Mouse (Mus musculus) testis, adult 2 months (tissue): ENCODE results near the gene Atp2a1. TPM values are rescaled to one million over a fixed set of nuclear protein-coding genes. Genes with fewer than 3 reads are reported as not detected.
A peak's percentile ranks its signal among the peaks of the same experiment; 100 is the strongest.

ENCODE experiments used
- H3K27ac ChIP-seq: fragments of 200-500 bp; 2 replicates; pipeline ENCODE4 v1.5.1; 2012; ENCODE audit warnings: low read depth, low read length; ENCODE audit not compliant: control insufficient read depth, insufficient read depth
- H3K27me3 ChIP-seq: fragments of 200-500 bp; 2 replicates; pipeline ENCODE4 v1.6.1; 2012; ENCODE audit warnings: mild to moderate bottlenecking, low read length, moderate library complexity; ENCODE audit not compliant: control insufficient read depth, insufficient read depth
- H3K36me3 ChIP-seq: fragments of 200-500 bp; 2 replicates; pipeline ENCODE4 v1.6.1; 2012; ENCODE audit warnings: mild to moderate bottlenecking, low read length; ENCODE audit not compliant: control insufficient read depth, insufficient read depth
- H3K4me1 ChIP-seq: fragments of 200-500 bp; 2 replicates; pipeline ENCODE4 v1.6.1; 2012; ENCODE audit warnings: low read length; ENCODE audit not compliant: control insufficient read depth, insufficient read depth
- H3K4me3 ChIP-seq: fragments of 200-500 bp; 2 replicates; pipeline ENCODE4 v1.5.1; 2012; ENCODE audit warnings: low read depth, mild to moderate bottlenecking, low read length, moderate library complexity, mixed read lengths; ENCODE audit not compliant: control insufficient read depth
- CTCF ChIP-seq: fragments of 200-500 bp; IDR thresholded peaks from 2 replicates; pipeline ENCODE4 v1.5.1; 2012; ENCODE audit warnings: low read depth, mild to moderate bottlenecking, inconsistent platforms, low read length, moderate library complexity; ENCODE audit not compliant: control insufficient read depth, insufficient read depth, insufficient replicate concordance
- POLR2A ChIP-seq: fragments of 200-500 bp; IDR thresholded peaks from 2 replicates; pipeline ENCODE4 v1.6.1; 2012; ENCODE audit warnings: low read depth, mild to moderate bottlenecking, inconsistent platforms, low read length, moderate library complexity; ENCODE audit not compliant: control insufficient read depth
- polyA plus RNA-seq: library from polyadenylated mRNA; depleted of rRNA; stranded (reverse); fragments of >200 nt; gene quantifications from 2 replicates; pipeline ENCODE4 v1.2.3, GENCODE M21; 2012

The Atp2a1 gene
- polyA plus RNA-seq, 1 experiment: 1.5 TPM

DNA sequence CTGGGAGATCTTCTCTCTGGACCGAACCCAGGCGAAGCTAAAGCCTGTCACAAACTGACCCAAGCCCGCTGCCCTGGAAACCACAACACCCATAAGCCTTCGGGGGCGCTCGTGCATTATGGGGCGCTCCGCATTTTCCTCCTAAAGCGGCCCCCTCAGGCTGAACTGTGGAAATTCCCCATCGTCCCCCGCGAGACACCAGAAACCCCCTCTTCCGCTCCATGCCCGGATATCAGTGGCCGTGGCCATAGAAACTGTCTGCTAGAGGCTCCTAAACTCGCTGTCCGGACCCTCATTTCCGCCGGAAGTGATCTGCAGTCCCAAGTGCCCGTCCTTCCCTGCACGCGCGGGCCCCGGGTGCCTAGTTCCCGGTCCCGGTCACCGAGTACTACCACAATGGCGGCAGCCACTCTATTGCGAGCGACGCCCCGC lies 24.2 kb upstream of the Atp2a1 start, which contains the start of gene Tufm:
Tufm (plus strand) TSS at position 310 of the 432 bp plus-strand sequence.
- TF ChIP-seq POLR2A: peak; percentile 68
- no peak for TF ChIP-seq CTCF
- H3K27ac ChIP-seq: peak within 1 kb of the TSS; percentile 95
- H3K4me3 ChIP-seq: peak within 1 kb of the TSS; percentile 96

DNA sequence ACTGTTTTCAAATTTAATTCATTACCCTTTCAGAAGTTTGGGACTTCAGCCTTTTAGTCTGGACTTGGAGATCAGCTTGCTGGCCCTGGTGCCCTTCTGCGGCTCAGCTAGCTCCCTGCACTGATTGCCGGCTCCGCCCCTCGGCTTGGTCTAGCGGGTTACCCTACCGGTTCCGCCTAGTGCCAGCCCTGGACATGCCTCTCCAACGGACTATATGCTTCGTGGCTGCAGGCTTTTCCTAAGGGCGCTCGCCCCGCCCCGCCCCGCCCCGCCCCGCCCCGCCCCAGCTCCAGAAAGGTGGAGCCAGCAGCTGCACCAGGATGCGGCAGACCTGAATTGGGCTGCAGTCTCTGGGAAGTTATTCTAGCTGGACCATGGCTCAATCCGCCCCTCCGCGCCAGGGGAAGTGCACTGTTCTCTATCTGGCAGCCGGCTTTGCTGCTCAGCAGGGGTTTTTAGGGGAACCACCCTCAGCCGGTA lies 19.5 kb upstream of the Atp2a1 start:
- Histone ChIP-seq H3K27ac (peak overlapping the region; percentile 56), H3K4me3 (peak overlapping the region; percentile 61; the same call in 1 of the 2 replicates), H3K36me3 (no peaks in the 10 kb centered on the region; the same call in 1 of the 2 replicates), H3K4me1 (peaks cover 7% of the 10 kb centered on the region), H3K27me3 (no peaks in the 10 kb centered on the region)
- peak; percentile 7; the same call in 1 of the 2 replicates for TF ChIP-seq POLR2A
- TF ChIP-seq CTCF: no peak

More for the DNA sequence above, 24.2 kb upstream of the Atp2a1 start, which contains the start of gene Tufm:
- Histone ChIP-seq H3K27me3 (no peaks in the 10 kb centered on the region), H3K36me3 (no peaks in the 10 kb centered on the region; the same call in 1 of the 2 replicates), H3K4me1 (peaks cover 13% of the 10 kb centered on the region)

DNA sequence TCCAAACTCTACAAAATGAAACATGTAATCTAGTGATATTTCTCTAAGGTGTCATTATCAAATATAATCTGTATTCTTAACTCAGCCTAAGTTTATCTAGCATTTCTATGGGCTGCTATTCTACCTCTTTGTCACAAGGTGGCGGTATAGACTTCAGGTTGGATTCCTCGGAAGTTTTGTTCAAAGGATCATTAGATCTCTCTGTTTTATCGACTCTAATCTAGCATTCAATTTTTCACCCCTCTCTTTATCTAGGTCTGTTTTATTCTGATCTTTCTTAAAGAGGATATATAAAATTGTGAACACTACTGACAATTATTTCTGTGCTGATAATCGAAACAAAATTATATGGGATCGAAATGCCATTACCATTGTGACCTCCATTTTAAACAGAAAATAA lies 18.8 kb upstream of the Atp2a1 start:
- H3K27me3 ChIP-seq: no peaks in the 10 kb centered on the region
- TF ChIP-seq POLR2A (no peak), CTCF (no peak)
- no peaks in the 10 kb centered on the region; the same call in 1 of the 2 replicates for H3K36me3 ChIP-seq
- no peak overlapping the region for H3K4me3 ChIP-seq
- H3K27ac ChIP-seq: no peak overlapping the region
- peaks cover 5% of the 10 kb centered on the region for H3K4me1 ChIP-seq

DNA sequence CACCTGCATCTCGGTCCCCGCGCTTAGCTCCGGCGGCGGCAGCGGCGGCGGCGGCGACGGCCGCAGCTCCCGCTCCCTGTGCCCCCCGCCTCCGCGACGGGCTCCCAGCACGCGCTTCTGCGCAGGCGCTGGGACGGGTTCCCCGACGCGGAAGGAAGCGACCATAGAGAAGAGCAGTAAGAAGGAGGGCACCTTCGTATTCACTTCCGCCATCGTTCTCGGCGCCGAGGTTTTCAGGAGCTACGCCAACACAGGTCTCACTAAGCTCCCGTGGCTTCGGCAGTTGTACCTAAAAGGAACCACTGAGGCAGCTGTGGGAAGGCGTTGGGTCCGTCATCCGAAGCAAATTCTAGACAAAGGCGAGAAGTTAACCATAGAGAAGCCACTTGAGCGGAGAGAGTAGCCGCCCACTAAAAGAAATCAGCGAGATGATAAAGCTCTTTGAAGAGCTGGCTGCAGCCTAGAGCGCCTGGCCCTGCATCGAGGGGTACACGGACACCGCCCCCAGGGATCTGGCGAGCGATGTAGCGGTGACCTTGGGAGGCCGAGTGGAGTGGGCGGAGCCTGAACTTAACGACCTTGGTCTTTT lies 12.2 kb upstream of the Atp2a1 start, which contains the start of gene Sh2b1:
Sh2b1 (minus strand) TSS at position 432 of the 589 bp plus-strand sequence.
- Histone ChIP-seq H3K27ac (peak within 1 kb of the TSS; percentile 94), H3K27me3 (no peaks in the 10 kb centered on the region), H3K36me3 (no peaks in the 10 kb centered on the region; the same call in none of the 2 replicates), H3K4me3 (peak within 1 kb of the TSS; percentile 89), H3K4me1 (peaks cover 3% of the 10 kb centered on the region)
- peak; percentile 43 for TF ChIP-seq POLR2A
- TF ChIP-seq CTCF: peak; percentile 3; the same call in 1 of the 2 replicates

DNA sequence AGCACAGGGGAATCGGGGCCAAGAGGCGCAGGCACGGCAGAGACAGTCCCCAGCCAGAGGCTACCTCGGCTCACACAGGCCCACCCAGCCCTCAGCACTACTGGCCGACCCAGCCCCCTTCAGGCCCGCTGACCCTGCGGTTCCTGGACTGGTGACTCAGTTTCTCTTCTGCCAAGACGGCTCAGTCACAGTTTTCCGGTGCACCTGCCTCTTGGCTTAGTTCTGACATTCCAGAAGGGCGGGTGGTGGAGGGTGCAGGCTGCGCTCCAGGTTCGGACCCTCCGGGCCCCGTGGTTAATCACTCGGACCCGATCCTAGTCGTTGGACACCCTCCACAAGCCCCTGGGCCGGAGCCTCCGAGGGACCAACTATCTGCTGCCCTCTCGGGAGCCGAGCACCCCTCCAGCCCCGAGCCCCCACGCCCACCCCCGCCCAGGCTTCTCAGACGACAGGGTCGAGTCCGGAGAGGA lies 11.6 kb upstream of the Atp2a1 start:
- TF ChIP-seq CTCF (no peak), POLR2A (no peak)
- Histone ChIP-seq H3K4me1 (peaks cover 3% of the 10 kb centered on the region), H3K4me3 (peak overlapping the region; percentile 89)

DNA sequence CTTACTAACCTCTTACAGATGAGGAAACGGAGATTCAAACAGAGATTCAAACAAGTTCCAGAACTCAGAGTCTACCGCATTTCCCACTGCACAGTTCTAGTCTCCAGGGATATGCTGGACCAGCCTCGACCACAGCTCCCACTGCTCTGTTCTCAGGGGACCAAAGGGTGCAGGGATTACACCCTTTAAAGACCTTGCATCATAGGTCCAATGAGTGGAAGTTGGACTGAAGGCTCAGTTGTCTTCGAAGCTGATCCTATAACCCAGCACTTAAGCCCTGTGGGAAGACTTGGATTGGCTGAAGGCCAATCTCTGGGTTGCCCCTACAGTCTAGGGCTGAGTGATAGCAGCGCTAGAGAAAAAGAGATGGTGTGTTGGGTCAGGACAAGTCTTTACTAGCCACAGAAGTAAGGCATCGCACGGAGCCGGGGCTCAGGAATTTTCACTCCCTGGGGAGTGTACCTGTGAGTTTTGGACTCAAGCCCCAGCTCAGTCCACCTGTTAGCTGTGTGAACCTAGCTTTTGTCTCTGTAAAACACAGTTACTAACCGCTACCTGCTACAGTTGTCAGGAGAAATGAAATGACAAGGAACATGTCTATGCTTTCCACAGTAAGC lies 10.7 kb upstream of the Atp2a1 start:
- Histone ChIP-seq H3K4me1 (peaks cover 3% of the 10 kb centered on the region), H3K27me3 (no peaks in the 10 kb centered on the region), H3K36me3 (peaks cover 2% of the 10 kb centered on the region), H3K27ac (no peak overlapping the region), H3K4me3 (peak overlapping the region; percentile 89)
- TF ChIP-seq POLR2A: no peak
- no peak for TF ChIP-seq CTCF

More for the DNA sequence above, 11.6 kb upstream of the Atp2a1 start:
- Histone ChIP-seq H3K27me3 (no peaks in the 10 kb centered on the region), H3K27ac (peak overlapping the region; percentile 94), H3K36me3 (no peaks in the 10 kb centered on the region; the same call in none of the 2 replicates)

DNA sequence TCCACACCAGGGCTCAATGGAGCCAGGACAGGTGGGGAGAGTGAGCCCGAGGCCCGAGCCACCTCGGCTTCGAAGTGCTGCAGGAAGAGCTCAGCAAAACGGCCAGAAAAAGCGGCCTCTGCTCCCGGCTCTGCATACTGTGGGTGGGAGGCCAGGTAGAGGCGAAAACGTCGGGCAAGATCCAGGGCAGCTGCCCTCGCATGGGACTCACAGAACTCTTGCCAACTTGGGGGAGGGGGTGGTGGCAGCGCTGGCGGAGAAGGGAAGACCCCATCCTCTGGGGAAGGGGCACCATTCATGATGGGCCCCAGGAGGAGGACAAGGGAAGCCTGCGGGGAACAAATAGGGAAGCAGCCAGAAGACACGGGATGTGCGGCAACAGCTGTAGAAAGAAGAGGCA lies 9.8 kb upstream of the Atp2a1 start:
- Histone ChIP-seq H3K27me3 (no peaks in the 10 kb centered on the region), H3K36me3 (peaks cover 2% of the 10 kb centered on the region), H3K4me3 (no peak overlapping the region), H3K4me1 (peaks cover 3% of the 10 kb centered on the region), H3K27ac (no peak overlapping the region)
- TF ChIP-seq CTCF: no peak
- no peak for TF ChIP-seq POLR2A
